Mouse (Mus musculus): ENCODE data around the gene Serpinb6d. TPM values are rescaled to one million over a fixed set of nuclear protein-coding genes. Genes with fewer than 3 reads are reported as not detected.

Serpinb6d gene
- polyA plus RNA-seq (2017; shearing (Covaris generic)): not detected

GRCm38 (mm10) chr13:33661105-33661504, at the start of gene Serpinb6d:
TSS of gene Serpinb6d (plus strand) at chr13:33661405.

Other genes starting within 250 kb of the Serpinb6d start
- gene Serpinb9g, start 176.6 kb upstream of the Serpinb6d start, polyA plus RNA-seq (2017; shearing (Covaris generic)): not detected
- not detected for gene Serpinb6e, start 182.0 kb downstream of the Serpinb6d start, polyA plus RNA-seq (2017; shearing (Covaris generic))
- gene Serpinb6c, start 244.3 kb downstream of the Serpinb6d start, polyA plus RNA-seq (2017; shearing (Covaris generic)): not detected